In the genomic region with DNA sequence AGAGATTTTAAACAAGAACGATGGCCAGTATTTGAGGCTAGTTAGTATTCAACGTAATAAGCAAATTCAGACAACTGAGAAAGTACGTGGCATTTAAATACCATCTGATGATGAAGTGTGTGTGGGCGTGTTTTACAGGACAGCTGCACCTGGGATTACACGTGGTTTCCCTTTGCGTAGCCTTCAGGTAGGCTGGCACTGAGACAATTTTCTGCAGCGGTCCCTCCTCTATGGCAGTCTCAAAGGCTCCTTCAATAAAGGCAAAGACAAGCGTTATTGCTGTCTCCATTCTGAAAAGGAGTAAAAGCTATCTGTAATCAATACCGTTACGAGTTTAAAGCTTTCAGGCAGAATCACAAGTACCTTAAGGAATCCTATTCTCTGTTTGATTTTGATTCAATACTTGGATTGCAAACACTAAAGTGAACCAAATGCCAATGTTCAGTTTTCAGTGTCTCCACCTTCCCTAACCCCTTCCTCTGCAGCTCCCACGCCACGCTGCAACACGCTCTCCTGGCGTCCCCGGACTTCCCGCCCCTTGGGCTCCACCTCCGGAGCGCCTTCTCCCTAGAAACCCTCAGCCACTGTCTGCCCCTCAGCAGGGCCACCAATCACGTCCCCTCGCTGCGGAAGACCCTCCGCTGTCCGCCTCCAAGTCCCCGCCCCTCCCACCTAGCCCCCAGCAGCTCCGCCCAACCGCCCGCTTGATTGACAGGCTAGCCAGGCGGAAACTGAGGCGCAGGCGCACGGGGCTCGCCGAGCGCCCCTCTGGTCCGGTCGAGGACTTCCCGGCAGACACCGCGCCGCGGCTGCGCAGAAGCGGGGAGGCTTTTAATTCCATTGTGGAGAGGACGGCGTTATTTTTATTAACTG, we compare ENCODE assay signal across 8 mouse cellular contexts. TPM values are rescaled to one million over a fixed set of nuclear protein-coding genes. Genes with fewer than 3 reads are reported as not detected.
DNase-seq lines count a peak whose midpoint lies in the region; ATAC-seq lines count a peak whose summit lies in the region.

TSS of gene Zfp281 (plus strand) at position 756 of the 873 bp plus-strand sequence.

- ATAC-seq in intestine, embryonic 14.5 days (replicated peaks; ENCODE audit: low FRiP score, low TSS enrichment, low read depth) = peak; percentile 97

- H3K27me3 ChIP-seq in intestine, embryonic 14.5 days (replicated peaks; ENCODE audit: control insufficient read depth, insufficient read depth, low read length) = no peaks in the 10 kb centered on the region

- peaks cover 27% of the 10 kb centered on the region for H3K36me3 ChIP-seq in intestine, embryonic 14.5 days (ENCODE audit: control insufficient read depth, insufficient read depth, low read length)

- DNase-seq in adrenal gland, adult 18-20 months (ENCODE audit: low spot score in 2 of 2) = peak; percentile 94 to 96
- peak; percentile 100 for DNase-seq in embryo, embryonic 11 days
- peak; percentile 96 for DNase-seq in gastrocnemius, postnatal 25 days
- peak; percentile 95 for DNase-seq in intestine, embryonic 14.5 days (ENCODE audit: low spot score)
- DNase-seq in left cerebral cortex, postnatal 14 days (ENCODE audit: low spot score in 2 of 2) = peak; percentile 95 to 96
- DNase-seq in mesoderm, embryonic 11.5 days (ENCODE audit: low read depth, low spot score) = peak; percentile 99
- DNase-seq in right cerebral cortex, postnatal 36 days (ENCODE audit: low spot score in 2 of 2) = peak; percentile 94 to 95
- DNase-seq in yolk sac, embryonic 10.5 days (ENCODE audit: low spot score) = peak; percentile 99

- H3K4me3 ChIP-seq in intestine, embryonic 14.5 days (ENCODE audit: low read depth, low read length) = peak within 1 kb of the TSS; percentile 85

- H3K4me1 ChIP-seq in intestine, embryonic 14.5 days (replicated peaks; ENCODE audit: control insufficient read depth, insufficient read depth, low read length) = peaks cover 22% of the 10 kb centered on the region

- WGBS in intestine, embryonic 14.5 days = 2% methylated on average over 45 of the region's 45 CpGs

- peak within 1 kb of the TSS; percentile 95 for H3K9ac ChIP-seq in intestine, embryonic 14.5 days (ENCODE audit: low read length)

- intact Hi-C loops in left cerebral cortex, postnatal 14 days (cut with DNase I) = loop anchor here (5.0 to 10.0 kb wide), 3 partner anchors 72 to 490 kb away; partner anchors contain the start of gene Kif21b

- H3K27ac ChIP-seq in intestine, embryonic 14.5 days (ENCODE audit: low read depth) = peak within 1 kb of the TSS; percentile 75

- H3K9me3 ChIP-seq in intestine, embryonic 14.5 days (ENCODE audit: control insufficient read depth, low read length) = no peaks in the 10 kb centered on the region

- peak within 1 kb of the TSS; percentile 90 for H3K4me2 ChIP-seq in intestine, embryonic 14.5 days (ENCODE audit: low read length)

RNA-seq across cellular contexts. Expression of gene Zfp281, which starts in this region (rescaled TPM):
- 10 to 100 TPM; 15.3 to 19.7 TPM for total RNA-seq in adrenal gland, adult 18-20 months (2021)
- total RNA-seq in gastrocnemius, postnatal 25 days (2021) = 10 to 100 TPM in 1 of 2 experiments, 1 to 10 TPM in 1; 8.3 to 10.2 TPM
- 17.9 and 18.8 TPM in 2 replicates for polyA plus RNA-seq in intestine, embryonic 14.5 days (2014; fragmentation: Nextera tagmentation; extraction: Ambion mirVana)
- total RNA-seq in left cerebral cortex, postnatal 14 days (2021) = 10 to 100 TPM; 35.8 to 39.9 TPM

Comparison
In these comparisons a context has a peak if more than half of its experiments do, and no peak if none do; other contexts are left out.
1. Peak in every context shown above with its lines: DNase-seq, ATAC-seq, H3K4me3 ChIP-seq and H3K27ac ChIP-seq.